Mouse (Mus musculus): ENCODE data around the gene Gm13088. TPM values are rescaled to one million over a fixed set of nuclear protein-coding genes. Genes with fewer than 3 reads are reported as not detected.

Gm13088 gene
- not detected for polyA plus RNA-seq (2012; fragmentation: generic; extraction: Trizol)

GRCm38 (mm10) chr4:143657146-143657545 is at the start of gene Gm13088:
TSS of gene Gm13088 (minus strand) at chr4:143657246.

GRCm38 (mm10) chr4:143702611-143703010 is 45.6 kb upstream of the Gm13088 start, which contains the start of gene Gm13089:
TSS of gene Gm13089 (minus strand) at chr4:143702711.

DNA sequence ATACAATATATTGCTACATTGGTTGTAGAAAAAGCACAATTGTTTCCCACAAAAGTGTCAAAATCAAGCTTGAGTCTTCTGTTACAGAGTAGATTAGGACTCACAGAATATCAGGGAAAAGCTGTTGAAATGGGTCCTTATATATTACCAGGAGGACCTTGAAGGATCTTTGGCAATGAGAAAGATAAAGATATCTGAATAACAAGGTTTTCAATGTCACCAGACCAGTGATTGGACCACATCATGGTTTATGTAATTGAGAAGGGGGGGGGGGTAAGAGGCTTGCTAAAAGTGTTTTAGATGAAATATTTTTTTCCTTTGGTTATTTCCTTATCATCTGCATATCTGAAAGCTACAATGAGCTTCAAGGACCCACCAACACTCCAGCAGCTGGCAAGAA is 42.3 kb downstream of the Gm13088 start, which contains the start of gene Gm13083:
Gm13083 (plus strand) TSS at position 301 of the 400 bp plus-strand sequence.

Other genes starting within 250 kb of the Gm13088 start
- 10 to 100 TPM in 1 of 2 experiments, 1 to 10 TPM in 1; 2.0 to 13.9 TPM for gene Pramef8, start 244.8 kb downstream of the Gm13088 start, polyA plus RNA-seq (2012; fragmentation: generic; extraction: Trizol)
- gene Oog4, start 206.9 kb downstream of the Gm13088 start, polyA plus RNA-seq (2012; fragmentation: generic; extraction: Trizol) = not detected
- not detected for gene Gm13043, start 145.9 kb downstream of the Gm13088 start, polyA plus RNA-seq (2012; fragmentation: generic; extraction: Trizol)
- gene Gm13040, start 121.3 kb downstream of the Gm13088 start, polyA plus RNA-seq (2012; fragmentation: generic; extraction: Trizol) = under 1 TPM in 1 of 2 experiments, not detected in 1; 0.04 TPM
- not detected for gene BC080695, start 105.5 kb downstream of the Gm13088 start, polyA plus RNA-seq (2012; fragmentation: generic; extraction: Trizol)
- not detected for gene Gm13057, start 105.5 kb downstream of the Gm13088 start, polyA plus RNA-seq (2012; fragmentation: generic; extraction: Trizol)
- gene Gm13083, start 42.2 kb downstream of the Gm13088 start, polyA plus RNA-seq (2012; fragmentation: generic; extraction: Trizol) = under 1 TPM in 1 of 2 experiments, not detected in 1; 0.02 TPM
- not detected for gene Gm13089, start 45.5 kb upstream of the Gm13088 start, polyA plus RNA-seq (2012; fragmentation: generic; extraction: Trizol)
- not detected for gene Gm13078, start 62.2 kb upstream of the Gm13088 start, polyA plus RNA-seq (2012; fragmentation: generic; extraction: Trizol)
- not detected for gene Gm13023, start 132.1 kb upstream of the Gm13088 start, polyA plus RNA-seq (2012; fragmentation: generic; extraction: Trizol)
- not detected for gene Gm13084, start 158.8 kb upstream of the Gm13088 start, polyA plus RNA-seq (2012; fragmentation: generic; extraction: Trizol)
- gene Gm13103, start 189.3 kb upstream of the Gm13088 start, polyA plus RNA-seq (2012; fragmentation: generic; extraction: Trizol) = not detected
- not detected for gene Pramef6, start 243.1 kb upstream of the Gm13088 start, polyA plus RNA-seq (2012; fragmentation: generic; extraction: Trizol)

All from C3H10T1/2 (cell line).